Mouse (Mus musculus): ENCODE measurements around the gene Hmga1b. TPM values are rescaled to one million over a fixed set of nuclear protein-coding genes. Genes with fewer than 3 reads are reported as not detected.
"Not testable (repeated sequence)": the region's sequence is repeated elsewhere in the genome, so short reads cannot be mapped to it uniquely, and the experiment has no call there.

Gene Hmga1b
- total RNA-seq (2017): 26.0 and 37.3 TPM in 2 replicates

- not testable (repeated sequence) for ATAC-seq (ENCODE audit: extremely low read depth, insufficient number of reproducible peaks, low FRiP score, poor library complexity, severe bottlenecking)
Observed at GRCm38 (mm10) chr11:120762672-120763041, at the start of gene Hmga1b. Gene Hmga1b, plus strand, starts transcription at chr11:120762794.

GRCm38 (mm10) chr11:120713580-120714518, 48.7 kb upstream of the Hmga1b start, which contains the start of the genes Cenpx and Lrrc45:
Gene Cenpx, minus strand, starts transcription at chr11:120713738.
Gene Lrrc45, plus strand, starts transcription at chr11:120713925.
- ATAC-seq (ENCODE audit: extremely low read depth, insufficient number of reproducible peaks, low FRiP score, poor library complexity, severe bottlenecking): peak; percentile 95

- ATAC-seq (ENCODE audit: extremely low read depth, insufficient number of reproducible peaks, low FRiP score, poor library complexity, severe bottlenecking): no peak
Observed at GRCm38 (mm10) chr11:120714546-120714945, 48.0 kb upstream of the Hmga1b start.

- ATAC-seq (ENCODE audit: extremely low read depth, insufficient number of reproducible peaks, low FRiP score, poor library complexity, severe bottlenecking): no peak
Observed at GRCm38 (mm10) chr11:120715131-120715530, 47.5 kb upstream of the Hmga1b start.

GRCm38 (mm10) chr11:120719242-120719641, 43.4 kb upstream of the Hmga1b start:
- no peak for ATAC-seq (ENCODE audit: extremely low read depth, insufficient number of reproducible peaks, low FRiP score, poor library complexity, severe bottlenecking)

- no peak for ATAC-seq (ENCODE audit: extremely low read depth, insufficient number of reproducible peaks, low FRiP score, poor library complexity, severe bottlenecking)
Observed at GRCm38 (mm10) chr11:120719841-120720376, 42.7 kb upstream of the Hmga1b start.

GRCm38 (mm10) chr11:120720450-120720849, 42.1 kb upstream of the Hmga1b start:
- ATAC-seq (ENCODE audit: extremely low read depth, insufficient number of reproducible peaks, low FRiP score, poor library complexity, severe bottlenecking): peak; percentile 83

GRCm38 (mm10) chr11:120721124-120722066, 41.2 kb upstream of the Hmga1b start, which contains the start of gene Rac3:
Gene Rac3, plus strand, starts transcription at chr11:120721470.
- no peak for ATAC-seq (ENCODE audit: extremely low read depth, insufficient number of reproducible peaks, low FRiP score, poor library complexity, severe bottlenecking)

- ATAC-seq (ENCODE audit: extremely low read depth, insufficient number of reproducible peaks, low FRiP score, poor library complexity, severe bottlenecking): no peak
Observed at GRCm38 (mm10) chr11:120722067-120722630, 40.4 kb upstream of the Hmga1b start.

GRCm38 (mm10) chr11:120722761-120723382, 39.7 kb upstream of the Hmga1b start:
- no peak for ATAC-seq (ENCODE audit: extremely low read depth, insufficient number of reproducible peaks, low FRiP score, poor library complexity, severe bottlenecking)

GRCm38 (mm10) chr11:120723509-120723908, 39.1 kb upstream of the Hmga1b start:
- no peak for ATAC-seq (ENCODE audit: extremely low read depth, insufficient number of reproducible peaks, low FRiP score, poor library complexity, severe bottlenecking)

- ATAC-seq (ENCODE audit: extremely low read depth, insufficient number of reproducible peaks, low FRiP score, poor library complexity, severe bottlenecking): no peak
Observed at GRCm38 (mm10) chr11:120726243-120727168, 36.1 kb upstream of the Hmga1b start.

- peak; percentile 71 for ATAC-seq (ENCODE audit: extremely low read depth, insufficient number of reproducible peaks, low FRiP score, poor library complexity, severe bottlenecking)
Observed at GRCm38 (mm10) chr11:120727169-120727527, 35.4 kb upstream of the Hmga1b start, which contains the start of gene Dcxr. Gene Dcxr, minus strand, starts transcription at chr11:120727281.

- no peak for ATAC-seq (ENCODE audit: extremely low read depth, insufficient number of reproducible peaks, low FRiP score, poor library complexity, severe bottlenecking)
Observed at GRCm38 (mm10) chr11:120727564-120727963, 35.0 kb upstream of the Hmga1b start.

- no peak for ATAC-seq (ENCODE audit: extremely low read depth, insufficient number of reproducible peaks, low FRiP score, poor library complexity, severe bottlenecking)
Observed at GRCm38 (mm10) chr11:120728530-120729240, 33.9 kb upstream of the Hmga1b start.

- peak; percentile 30 for ATAC-seq (ENCODE audit: extremely low read depth, insufficient number of reproducible peaks, low FRiP score, poor library complexity, severe bottlenecking)
Observed at GRCm38 (mm10) chr11:120729432-120730050, 33.1 kb upstream of the Hmga1b start.
